Mouse (Mus musculus) lung, embryonic 15.5 days (tissue): ENCODE results near the gene Ankrd40. TPM values are rescaled to one million over a fixed set of nuclear protein-coding genes. Genes with fewer than 3 reads are reported as not detected.
A peak's percentile ranks its signal among the peaks of the same experiment; 100 is the strongest.

ENCODE experiments used
- ATAC-seq: fragments of 200-750 bp; cut with Nextera tagmentation; 2 replicates; pipeline ENCODE4 v1.8.0; 2017; ENCODE audit warnings: moderate number of reproducible peaks, borderline replicate concordance; ENCODE audit not compliant: low FRiP score, low TSS enrichment; ENCODE audit errors: extremely low read depth
- H3K27ac ChIP-seq: fragments of 300-500 bp; sonication (generic); 2 replicates; pipeline ENCODE4 v1.5.1; 2015; ENCODE audit warnings: moderate library complexity, mild to moderate bottlenecking, inconsistent platforms
- H3K27me3 ChIP-seq: fragments of 300-500 bp; sonication (generic); 2 replicates; pipeline ENCODE4 v1.6.1; 2015; ENCODE audit warnings: inconsistent platforms
- H3K36me3 ChIP-seq: fragments of 300-500 bp; sonication (generic); 2 replicates; pipeline ENCODE4 v1.6.1; 2015; ENCODE audit warnings: inconsistent platforms
- H3K4me1 ChIP-seq: fragments of 300-500 bp; sonication (generic); 2 replicates; pipeline ENCODE4 v1.6.1; 2015; ENCODE audit warnings: inconsistent platforms
- H3K4me2 ChIP-seq: fragments of 300-500 bp; sonication (generic); 2 replicates; pipeline ENCODE4 v1.6.1; 2015; ENCODE audit warnings: inconsistent platforms, mild to moderate bottlenecking, moderate library complexity
- H3K4me3 ChIP-seq: fragments of 300-500 bp; sonication (generic); 2 replicates; pipeline ENCODE4 v1.5.1; 2015; ENCODE audit warnings: mild to moderate bottlenecking, inconsistent platforms
- H3K9ac ChIP-seq: fragments of 300-500 bp; sonication (generic); 2 replicates; pipeline ENCODE4 v1.6.1; 2015; ENCODE audit warnings: inconsistent platforms
- H3K9me3 ChIP-seq: fragments of 300-500 bp; sonication (generic); 2 replicates; pipeline ENCODE4 v1.6.1; 2016; ENCODE audit warnings: inconsistent platforms
- WGBS: fragments of 180-500 bp; shearing (Covaris S2); methylation state at CpG from one replicate; pipeline ENCODE4 v1.1.7; 2015; 5-methylcytosine and 5-hydroxymethylcytosine counted together
- polyA plus RNA-seq: library from polyadenylated mRNA; unstranded; fragments of >200 nt; fragmentation: Nextera tagmentation; extraction: Ambion mirVana; gene quantifications from 2 replicates; pipeline ENCODE4 v1.2.1, GENCODE M21; 2015

Ankrd40 gene
- polyA plus RNA-seq, 1 experiment from 2014 or later = 25.5 TPM

DNA sequence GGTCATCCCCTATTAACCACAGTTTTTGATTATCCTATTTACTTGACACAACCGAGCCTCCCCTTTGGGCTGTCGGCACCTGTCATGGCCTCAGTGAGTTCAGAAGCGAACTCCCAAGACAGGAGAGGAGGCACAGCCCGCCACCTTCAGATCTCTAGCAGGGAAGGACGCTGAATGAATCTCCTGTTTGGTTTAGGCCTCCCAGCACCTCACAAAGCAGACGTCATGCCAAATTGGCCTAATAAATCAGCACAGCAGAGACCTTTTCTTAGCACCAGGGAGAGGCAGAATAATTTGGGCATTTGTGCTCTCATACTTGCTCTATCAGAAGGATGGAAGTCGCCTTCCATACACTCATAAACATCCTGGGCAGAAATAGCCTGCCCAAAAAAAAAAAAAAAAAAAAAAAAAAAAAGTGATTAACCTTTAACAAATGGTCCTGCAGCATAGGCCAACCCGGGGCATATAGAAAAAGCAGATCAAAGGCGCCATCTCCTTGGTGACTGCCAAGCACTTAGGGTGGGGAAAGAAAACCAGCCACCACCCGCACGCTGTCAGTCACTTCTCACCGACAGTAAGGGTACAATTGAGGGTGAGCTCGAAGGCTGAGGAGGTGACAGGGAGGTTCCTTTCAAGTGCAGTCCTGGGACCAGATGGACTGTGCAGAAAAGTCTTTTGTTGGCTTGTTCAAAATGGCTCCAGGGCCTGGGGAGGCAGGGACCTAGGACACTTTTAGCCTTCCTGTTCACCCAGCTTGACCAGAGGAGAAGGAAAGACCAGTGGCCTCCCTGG lies 14.5 kb downstream of the Ankrd40 start:
- 19% methylated on average over 13 of the region's 13 CpGs for WGBS
- H3K36me3 ChIP-seq = peaks cover 32% of the 10 kb centered on the region
- H3K27ac ChIP-seq = peak overlapping the region; percentile 87
- H3K4me2 ChIP-seq = no peak overlapping the region
- H3K27me3 ChIP-seq = no peaks in the 10 kb centered on the region
- H3K9ac ChIP-seq = no peak overlapping the region
- no peak overlapping the region for H3K4me3 ChIP-seq
- peaks cover 35% of the 10 kb centered on the region for H3K4me1 ChIP-seq
- H3K9me3 ChIP-seq = no peaks in the 10 kb centered on the region
- no peak for ATAC-seq

DNA sequence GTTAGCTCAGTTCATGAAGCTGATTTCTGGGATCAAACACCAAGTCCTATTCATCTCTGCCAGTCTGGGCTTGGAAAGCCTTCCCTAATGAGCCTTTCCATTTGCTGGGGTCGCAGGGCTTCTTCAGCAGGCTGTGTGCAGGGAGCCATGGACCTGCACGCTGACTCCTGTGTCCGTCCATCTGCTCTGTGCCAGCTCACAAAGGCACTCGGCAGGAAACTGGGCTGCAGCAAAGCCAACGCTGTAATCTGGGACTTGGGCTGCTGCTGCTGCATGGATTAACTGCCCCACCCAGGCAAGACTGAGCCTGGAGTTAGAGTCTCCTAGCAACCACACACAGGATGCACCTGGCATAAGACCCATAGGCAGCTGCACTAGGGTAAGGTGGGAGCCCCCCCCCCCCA lies 16.2 kb downstream of the Ankrd40 start:
- H3K36me3 ChIP-seq = peaks cover 17% of the 10 kb centered on the region
- 38% methylated on average over 5 of the region's 5 CpGs for WGBS
- H3K27ac ChIP-seq = no peak overlapping the region
- no peaks in the 10 kb centered on the region for H3K27me3 ChIP-seq
- no peak for ATAC-seq
- no peak overlapping the region for H3K4me2 ChIP-seq
- H3K4me1 ChIP-seq = peaks cover 35% of the 10 kb centered on the region
- no peaks in the 10 kb centered on the region for H3K9me3 ChIP-seq
- no peak overlapping the region for H3K4me3 ChIP-seq
- no peak overlapping the region for H3K9ac ChIP-seq

DNA sequence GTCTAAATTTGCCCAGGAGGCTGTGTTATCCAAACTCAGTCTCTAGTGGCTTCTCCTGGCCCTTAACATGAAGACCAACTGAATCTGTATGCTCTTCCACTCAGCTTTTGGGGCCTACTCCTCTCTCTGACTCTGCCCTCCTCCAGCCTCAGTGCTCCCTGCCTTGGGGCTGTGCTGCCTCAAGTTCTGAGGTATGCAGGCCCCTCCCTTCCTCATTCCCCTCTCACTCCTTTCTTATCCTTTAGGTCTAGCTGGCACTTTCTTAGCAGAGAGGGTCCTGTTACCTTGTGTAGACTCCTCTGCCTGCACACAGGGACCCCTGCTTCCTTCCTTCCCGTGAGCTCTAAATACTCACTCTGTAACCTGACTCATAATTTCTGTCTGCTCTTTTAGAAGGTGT lies 16.7 kb downstream of the Ankrd40 start:
- no peak overlapping the region for H3K4me2 ChIP-seq
- WGBS = 23% methylated on average over 1 of the region's 1 CpGs
- no peaks in the 10 kb centered on the region for H3K27me3 ChIP-seq
- H3K27ac ChIP-seq = no peak overlapping the region
- H3K9me3 ChIP-seq = no peaks in the 10 kb centered on the region
- no peak overlapping the region for H3K9ac ChIP-seq
- peaks cover 35% of the 10 kb centered on the region for H3K4me1 ChIP-seq
- H3K4me3 ChIP-seq = no peak overlapping the region
- no peak for ATAC-seq
- H3K36me3 ChIP-seq = peaks cover 12% of the 10 kb centered on the region

DNA sequence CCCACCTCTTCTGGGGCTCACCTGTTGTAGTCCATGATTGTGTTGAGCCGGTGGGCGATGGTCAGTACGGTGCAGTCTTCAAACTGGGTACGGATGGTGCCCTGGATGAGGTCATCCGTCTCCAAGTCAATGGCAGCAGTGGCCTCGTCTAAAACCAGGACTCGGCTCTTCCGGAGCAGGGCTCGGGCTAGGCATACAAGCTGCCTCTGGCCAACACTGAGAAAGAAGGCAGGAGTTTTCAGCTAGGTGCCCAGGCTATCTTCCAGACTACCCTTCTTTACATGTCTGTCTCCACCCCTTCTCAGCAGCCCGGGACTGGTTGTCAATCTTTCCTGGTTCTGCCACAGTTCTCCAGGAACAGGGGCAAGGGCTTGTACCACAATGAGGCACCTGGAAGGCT lies 18.1 kb downstream of the Ankrd40 start:
- H3K27me3 ChIP-seq = no peaks in the 10 kb centered on the region
- 73% methylated on average over 10 of the region's 10 CpGs for WGBS
- 0 out of 2 replicates have a peak, but pooled peaks cover under 1% of the 10 kb centered on the region for H3K36me3 ChIP-seq
- no peak overlapping the region for H3K9ac ChIP-seq
- ATAC-seq = no peak
- H3K4me1 ChIP-seq = peaks cover 31% of the 10 kb centered on the region
- no peak overlapping the region for H3K27ac ChIP-seq
- no peak overlapping the region for H3K4me3 ChIP-seq
- H3K9me3 ChIP-seq = no peaks in the 10 kb centered on the region
- no peak overlapping the region for H3K4me2 ChIP-seq

DNA sequence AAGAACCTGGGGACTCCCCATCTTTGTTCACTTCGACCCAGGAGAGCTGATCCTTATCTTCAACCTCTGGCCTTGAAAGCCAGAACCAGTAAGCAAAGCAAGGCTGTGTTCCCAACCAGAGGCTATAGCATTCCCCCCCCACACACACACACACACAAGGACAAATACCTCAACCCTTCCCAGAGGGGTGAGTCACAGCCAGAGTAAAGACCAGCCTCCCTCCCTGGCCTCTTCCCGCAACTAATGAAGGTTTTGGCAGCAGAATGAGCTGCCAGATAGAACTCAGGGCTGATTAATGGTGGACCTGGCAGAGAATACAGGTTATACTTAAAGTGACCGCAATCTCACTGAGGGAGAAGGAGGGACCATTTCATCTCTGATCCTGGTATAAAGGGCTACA lies 18.8 kb downstream of the Ankrd40 start:
- no peaks in the 10 kb centered on the region for H3K9me3 ChIP-seq
- ATAC-seq = no peak; the same call in 1 of the 2 replicates
- H3K9ac ChIP-seq = no peak overlapping the region
- no peak overlapping the region for H3K27ac ChIP-seq
- H3K27me3 ChIP-seq = no peaks in the 10 kb centered on the region
- H3K4me3 ChIP-seq = no peak overlapping the region
- H3K4me2 ChIP-seq = no peak overlapping the region
- 30% methylated on average over 3 of the region's 3 CpGs for WGBS
- no peaks in the 10 kb centered on the region for H3K36me3 ChIP-seq
- H3K4me1 ChIP-seq = peaks cover 31% of the 10 kb centered on the region

DNA sequence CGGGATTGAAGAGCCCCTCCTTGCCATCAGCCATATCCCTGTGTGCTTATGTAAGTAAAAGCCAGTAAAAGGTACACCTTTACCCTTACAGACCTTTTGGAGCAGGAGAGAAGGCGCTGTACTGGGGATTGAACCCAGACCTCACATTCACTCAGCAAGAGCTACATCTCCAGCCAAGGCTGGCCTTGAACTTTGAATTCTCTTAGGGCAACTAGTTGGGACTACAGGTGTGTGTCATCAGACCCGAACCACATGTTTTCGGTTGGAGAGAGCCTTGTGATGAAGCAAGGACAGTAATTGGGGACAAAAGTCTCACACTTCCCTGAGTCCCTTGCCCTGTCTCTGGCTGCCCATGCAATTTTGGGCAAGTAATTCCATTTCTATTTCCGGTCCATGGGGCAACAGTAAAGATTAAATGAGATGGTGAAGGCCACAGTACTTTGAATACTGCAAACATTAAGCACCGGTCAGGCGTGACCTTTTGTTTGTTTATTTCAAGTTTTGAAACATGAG lies 19.3 kb downstream of the Ankrd40 start:
- no peak overlapping the region for H3K4me2 ChIP-seq
- no peak overlapping the region for H3K4me3 ChIP-seq
- H3K27me3 ChIP-seq = no peaks in the 10 kb centered on the region
- no peak for ATAC-seq
- no peak overlapping the region for H3K9ac ChIP-seq
- no peaks in the 10 kb centered on the region for H3K36me3 ChIP-seq
- peaks cover 26% of the 10 kb centered on the region for H3K4me1 ChIP-seq
- H3K9me3 ChIP-seq = no peaks in the 10 kb centered on the region
- no peak overlapping the region for H3K27ac ChIP-seq
- 63% methylated on average over 7 of the region's 7 CpGs for WGBS

DNA sequence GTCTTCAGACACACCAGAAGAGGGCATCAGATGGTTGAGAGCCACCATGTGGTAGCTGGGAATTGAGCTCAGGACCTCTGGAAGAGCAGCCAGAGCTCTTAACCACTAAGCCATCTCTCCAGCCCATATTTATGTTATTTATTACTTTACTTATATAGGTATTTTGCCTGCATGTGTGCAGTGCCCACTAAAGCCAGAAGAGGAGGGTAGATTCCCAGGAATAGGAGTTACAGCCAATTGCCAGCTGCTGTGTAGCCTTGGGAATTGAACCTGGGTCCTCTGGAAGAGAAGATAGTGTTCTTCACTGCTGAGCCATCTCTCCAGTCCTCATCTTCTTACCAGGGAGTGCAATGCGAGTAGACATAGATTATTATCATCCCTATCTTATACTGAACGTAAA lies 22.0 kb downstream of the Ankrd40 start:
- WGBS = 74% methylated on average over 2 of the region's 2 CpGs
- Histone ChIP-seq H3K9ac (no peak overlapping the region), H3K4me2 (no peak overlapping the region), H3K4me3 (no peak overlapping the region), H3K4me1 (peaks cover 3% of the 10 kb centered on the region; the same call in 1 of the 2 replicates), H3K27me3 (no peaks in the 10 kb centered on the region), H3K36me3 (no peaks in the 10 kb centered on the region), H3K9me3 (no peaks in the 10 kb centered on the region), H3K27ac (no peak overlapping the region)
- no peak for ATAC-seq

DNA sequence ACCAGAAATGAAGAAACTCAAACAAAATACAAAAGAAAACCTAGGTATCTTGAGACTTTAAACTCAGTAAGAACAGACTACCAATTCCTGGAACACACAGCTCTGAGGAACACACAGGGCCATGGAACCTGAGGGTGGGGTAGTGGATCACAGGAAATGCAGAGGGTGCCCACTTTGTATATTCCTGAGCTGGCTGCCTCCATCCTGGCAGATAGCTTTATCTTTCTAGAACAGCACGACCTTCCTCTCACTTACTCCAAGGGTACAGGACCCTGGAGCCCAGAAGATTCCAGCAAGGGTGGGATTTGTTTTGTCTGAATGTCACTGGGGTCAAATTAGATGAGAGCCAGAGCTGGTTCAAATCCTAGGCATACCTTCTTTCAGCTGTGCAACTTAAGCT lies 22.5 kb downstream of the Ankrd40 start:
- Histone ChIP-seq H3K36me3 (no peaks in the 10 kb centered on the region), H3K4me1 (peaks cover 2% of the 10 kb centered on the region; the same call in 1 of the 2 replicates), H3K27me3 (no peaks in the 10 kb centered on the region), H3K9ac (no peak overlapping the region), H3K27ac (no peak overlapping the region), H3K4me3 (no peak overlapping the region), H3K9me3 (no peaks in the 10 kb centered on the region), H3K4me2 (no peak overlapping the region)
- WGBS = 33% methylated on average over 1 of the region's 1 CpGs
- ATAC-seq = no peak

DNA sequence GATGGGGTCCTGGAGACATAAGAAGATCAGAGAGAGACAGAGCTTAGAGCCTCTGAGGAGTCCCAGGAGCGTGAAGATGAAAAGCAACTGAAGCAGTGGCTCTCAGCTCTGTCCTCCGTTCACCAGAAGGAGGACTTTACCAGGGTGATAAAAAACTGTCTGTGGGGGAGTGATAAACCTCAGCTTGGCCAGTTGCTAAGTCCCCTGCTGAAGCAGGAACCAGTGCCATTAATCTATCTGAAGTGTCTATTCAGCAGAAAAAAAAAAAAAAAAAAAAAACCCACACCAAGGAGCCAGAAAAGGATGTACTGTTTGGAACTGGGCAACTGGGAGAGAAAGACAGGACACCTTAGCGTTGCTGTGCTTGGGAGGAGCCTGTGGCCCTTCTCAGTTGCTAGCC lies 23.3 kb downstream of the Ankrd40 start:
- no peaks in the 10 kb centered on the region for H3K9me3 ChIP-seq
- no peak overlapping the region for H3K27ac ChIP-seq
- ATAC-seq = no peak
- no peaks in the 10 kb centered on the region for H3K27me3 ChIP-seq
- no peaks in the 10 kb centered on the region for H3K36me3 ChIP-seq
- peaks cover 1% of the 10 kb centered on the region; the same call in 1 of the 2 replicates for H3K4me1 ChIP-seq
- no peak overlapping the region for H3K9ac ChIP-seq
- no peak overlapping the region for H3K4me3 ChIP-seq
- H3K4me2 ChIP-seq = no peak overlapping the region
- WGBS = 17% methylated on average over 3 of the region's 3 CpGs

DNA sequence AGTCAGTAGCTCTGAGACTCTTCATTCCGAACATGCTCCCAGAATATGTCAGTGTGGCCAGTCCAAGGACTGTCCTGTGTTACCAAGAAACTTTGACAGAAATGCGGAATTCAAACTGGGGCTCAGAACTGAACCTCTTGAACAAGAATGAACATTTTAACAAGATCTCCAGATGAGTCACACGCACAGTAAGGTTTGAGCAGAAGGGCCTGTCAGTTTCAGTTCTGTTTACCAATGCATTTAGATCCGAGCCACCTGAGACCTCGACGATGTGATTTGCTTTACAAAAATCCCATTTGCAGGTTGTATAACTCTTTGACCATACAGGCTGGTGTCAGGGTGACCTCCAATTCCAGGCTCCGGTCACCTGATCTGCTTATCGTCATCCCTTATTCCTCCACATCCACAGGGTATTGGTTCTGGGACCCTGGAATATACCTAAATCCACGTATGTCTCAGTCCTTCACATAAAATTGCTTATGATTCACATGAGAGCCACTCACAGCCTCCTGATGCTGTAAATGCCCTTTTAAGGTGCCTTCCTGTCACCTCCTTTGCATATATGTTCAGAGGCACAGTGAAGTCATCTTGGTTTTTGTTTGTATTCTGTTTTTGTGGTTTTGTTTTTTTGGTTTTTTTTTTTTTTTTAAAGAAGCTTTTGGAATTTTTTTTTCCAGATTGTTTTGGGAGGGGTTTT lies 27.9 kb downstream of the Ankrd40 start:
- H3K4me3 ChIP-seq = no peak overlapping the region
- WGBS = 72% methylated on average over 9 of the region's 9 CpGs
- H3K9me3 ChIP-seq = no peaks in the 10 kb centered on the region
- no peak for ATAC-seq
- no peaks in the 10 kb centered on the region for H3K4me1 ChIP-seq
- H3K4me2 ChIP-seq = no peak overlapping the region
- H3K27ac ChIP-seq = no peak overlapping the region
- H3K27me3 ChIP-seq = no peaks in the 10 kb centered on the region
- no peaks in the 10 kb centered on the region for H3K36me3 ChIP-seq
- no peak overlapping the region for H3K9ac ChIP-seq

DNA sequence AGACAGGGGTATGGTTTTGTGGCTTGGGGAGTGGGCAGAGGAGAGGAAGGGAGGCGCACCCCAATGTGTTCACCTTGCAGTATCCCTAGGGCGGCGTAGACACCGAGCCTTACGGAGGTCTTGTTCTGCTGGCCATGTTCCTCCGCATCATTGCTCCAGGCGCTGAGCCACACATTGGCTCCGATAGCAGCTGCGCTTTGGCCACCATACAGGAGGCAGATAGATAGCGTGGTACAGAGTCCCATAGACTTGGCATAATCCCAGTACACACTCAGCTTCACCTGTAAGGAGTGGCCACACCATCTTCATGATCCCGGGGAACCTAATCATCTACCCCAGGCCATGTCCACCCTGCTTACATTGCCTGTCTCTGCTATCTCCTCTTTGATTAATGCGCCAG lies 31.4 kb downstream of the Ankrd40 start:
- no peak overlapping the region for H3K27ac ChIP-seq
- H3K27me3 ChIP-seq = no peaks in the 10 kb centered on the region
- no peaks in the 10 kb centered on the region for H3K36me3 ChIP-seq
- H3K4me1 ChIP-seq = peaks cover 7% of the 10 kb centered on the region
- no peaks in the 10 kb centered on the region for H3K9me3 ChIP-seq
- no peak overlapping the region for H3K9ac ChIP-seq
- 88% methylated on average over 12 of the region's 12 CpGs for WGBS
- H3K4me3 ChIP-seq = no peak overlapping the region
- no peak overlapping the region for H3K4me2 ChIP-seq
- ATAC-seq = no peak

DNA sequence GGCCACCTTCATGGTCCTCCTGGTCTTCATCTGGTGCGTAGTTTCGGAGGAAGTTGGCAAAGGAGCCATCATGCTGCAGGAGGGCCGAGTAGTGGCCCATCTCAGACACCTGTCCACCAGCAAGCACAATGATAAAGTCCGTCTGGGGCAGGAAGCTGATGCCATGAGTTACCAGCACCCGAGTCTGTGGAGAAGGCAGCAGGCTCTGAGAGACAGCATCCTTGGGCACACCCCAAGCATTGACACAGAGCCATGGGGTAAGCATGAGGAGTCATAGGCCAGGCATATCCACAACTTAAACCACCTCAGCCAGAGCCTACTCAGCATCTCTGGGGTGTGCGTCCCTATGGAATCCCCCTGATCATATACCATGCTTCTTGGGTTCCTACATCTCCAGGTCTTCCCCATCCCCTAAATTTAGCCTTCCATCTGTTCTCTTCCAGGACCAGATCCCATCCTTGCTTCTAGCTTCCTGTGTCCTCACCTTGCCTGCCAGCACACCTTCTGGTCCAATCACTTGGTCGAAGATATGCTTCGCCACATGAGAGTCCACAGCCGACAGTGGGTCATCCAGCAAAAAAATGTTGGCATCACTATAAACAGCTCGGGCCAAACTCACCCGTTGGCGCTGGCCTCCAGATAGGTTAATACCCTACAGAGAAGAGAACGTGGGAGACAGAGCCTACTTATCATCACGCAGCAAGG lies 33.5 kb downstream of the Ankrd40 start:
- no peaks in the 10 kb centered on the region for H3K36me3 ChIP-seq
- no peak overlapping the region for H3K27ac ChIP-seq
- H3K4me2 ChIP-seq = no peak overlapping the region
- no peak for ATAC-seq
- H3K9ac ChIP-seq = no peak overlapping the region
- H3K9me3 ChIP-seq = no peaks in the 10 kb centered on the region
- 89% methylated on average over 14 of the region's 14 CpGs for whole genome bisulfite sequencing
- H3K4me3 ChIP-seq = no peak overlapping the region
- no peaks in the 10 kb centered on the region for H3K27me3 ChIP-seq
- H3K4me1 ChIP-seq = peaks cover 20% of the 10 kb centered on the region
